Mouse (Mus musculus) layer of hippocampus, postnatal 36 days (tissue): ENCODE data around the gene Fam3a. TPM values are rescaled to one million over a fixed set of nuclear protein-coding genes. Genes with fewer than 3 reads are reported as not detected.

Source experiments
- total RNA-seq, 2 experiments: library from RNA; stranded (reverse); gene quantifications; 2 replicates each; pipeline ENCODE4 v1.2.3; 2021

Fam3a gene
- total RNA-seq, 2 experiments from 2014 or later: 18.8 to 24.2 TPM

Other genes starting within 250 kb of the Fam3a start
- not detected for gene Tex28, start 225.4 kb downstream of the Fam3a start, total RNA-seq
- not detected for gene Tktl1, start 216.0 kb downstream of the Fam3a start, total RNA-seq
- 10 to 100 TPM; 75.2 to 93.2 TPM for gene Flna, start 143.5 kb downstream of the Fam3a start, total RNA-seq
- 10 to 100 TPM; 33.0 to 35.6 TPM for gene Emd, start 138.6 kb downstream of the Fam3a start, total RNA-seq
- 100 to 1,000 TPM; 191 to 202 TPM for gene Rpl10, start 122.5 kb downstream of the Fam3a start, total RNA-seq
- 10 to 100 TPM; 64.5 to 65.9 TPM for gene Taz, start 111.4 kb downstream of the Fam3a start, total RNA-seq
- 1 to 10 TPM; 2.1 to 2.7 TPM for gene Dnase1l1, start 110.9 kb downstream of the Fam3a start, total RNA-seq
- 100 to 1,000 TPM; 320 to 335 TPM for gene Atp6ap1, start 96.2 kb downstream of the Fam3a start, total RNA-seq
- gene Gdi1, start 88.3 kb downstream of the Fam3a start, total RNA-seq: 100 to 1,000 TPM; 582 to 603 TPM
- gene Fam50a, start 80.2 kb downstream of the Fam3a start, total RNA-seq: 10 to 100 TPM; 28.9 to 33.8 TPM
- gene Plxna3, start 64.2 kb downstream of the Fam3a start, total RNA-seq: 10 to 100 TPM; 32.4 to 33.6 TPM
- 10 to 100 TPM; 25.1 to 26.4 TPM for gene Lage3, start 39.7 kb downstream of the Fam3a start, total RNA-seq
- 10 to 100 TPM; 67.7 to 68.7 TPM for gene Ubl4a, start 20.1 kb downstream of the Fam3a start, total RNA-seq
- 1 to 10 TPM; 2.1 to 3.3 TPM for gene Slc10a3, start 19.9 kb downstream of the Fam3a start, total RNA-seq
- 10 to 100 TPM; 47.1 to 50.4 TPM for gene Ikbkg, start within 50 bp of the Fam3a start, total RNA-seq
- 10 to 100 TPM; 24.9 to 29.5 TPM for gene G6pdx, start 35.9 kb upstream of the Fam3a start, total RNA-seq
- gene Gm6880, start 88.1 kb upstream of the Fam3a start, total RNA-seq: not detected
- not detected for gene Olfr1326-ps1, start 181.6 kb upstream of the Fam3a start, total RNA-seq
- gene Olfr1325, start 199.4 kb upstream of the Fam3a start, total RNA-seq: not detected